Mouse (Mus musculus) macrophage (primary cell): ENCODE data around the gene Myo9a. TPM values are rescaled to one million over a fixed set of nuclear protein-coding genes. Genes with fewer than 3 reads are reported as not detected.

Source experiments
- H3K27ac ChIP-seq: fragments of 350-480 bp; formaldehyde crosslinking; 2 replicates; pipeline ENCODE4 v1.9.0; 2021
- H3K36me3 ChIP-seq: fragments of 350-480 bp; formaldehyde crosslinking; 2 replicates; pipeline ENCODE4 v1.9.0; 2021; ENCODE audit errors: inconsistent target
- H3K4me3 ChIP-seq: fragments of 350-480 bp; formaldehyde crosslinking; 2 replicates; pipeline ENCODE4 v1.9.0; 2021; ENCODE audit errors: inconsistent target
- H3K79me2 ChIP-seq: fragments of 350-480 bp; formaldehyde crosslinking; 2 replicates; pipeline ENCODE4 v1.9.0; 2021; ENCODE audit errors: inconsistent target
- WGBS: methylation state at CpG from one replicate; pipeline ENCODE4 v1.1.7; 2026; ENCODE audit warnings: inconsistent platforms; ENCODE audit not compliant: missing documents; 5-methylcytosine and 5-hydroxymethylcytosine counted together
- polyA plus RNA-seq: library from polyadenylated mRNA; stranded (reverse); fragments of 250-400 nt; gene quantifications from 3 replicates; pipeline ENCODE4 v1.2.4, GENCODE M21; 2018; ENCODE audit warnings: inconsistent platforms

Gene Myo9a
- polyA plus RNA-seq, 1 experiment from 2014 or later = 24.4 TPM

- no peak overlapping the region for H3K4me3 ChIP-seq
- WGBS = 91% methylated on average over 4 of the region's 4 CpGs
Measured at GRCm38 (mm10) chr9:59971263-59971662, 220.6 kb downstream of the Myo9a start.

More at GRCm38 (mm10) chr9:59971263-59971662, 220.6 kb downstream of the Myo9a start:
- Histone ChIP-seq H3K36me3 (no peaks in the 10 kb centered on the region), H3K27ac (no peak overlapping the region), H3K79me2 (no peaks in the 10 kb centered on the region)

Other genes with a start within 250 kb of the Myo9a start
- 1,167 to 1,761 TPM (median 1,697 TPM) in 3 replicates for gene Hexa, start 211.4 kb upstream of the Myo9a start, polyA plus RNA-seq
- 4.2 to 5.7 TPM (median 5.0 TPM) in 3 replicates for gene Tmem202, start 211.0 kb upstream of the Myo9a start, polyA plus RNA-seq
- not detected in 3 replicates for gene Celf6, start 173.0 kb upstream of the Myo9a start, polyA plus RNA-seq
- gene Parp6, start 133.6 kb upstream of the Myo9a start, polyA plus RNA-seq = 7.7 to 12.5 TPM (median 10.1 TPM) in 3 replicates
- 486 to 1,380 TPM (median 674 TPM) in 3 replicates for gene Pkm, start 94.5 kb upstream of the Myo9a start, polyA plus RNA-seq
- gene Gramd2, start 70.8 kb upstream of the Myo9a start, polyA plus RNA-seq = 0.20 TPM in 1 of 3 replicates, not detected in the others
- 7.6 to 10.0 TPM (median 9.7 TPM) in 3 replicates for gene Senp8, start 186 bp upstream of the Myo9a start, polyA plus RNA-seq
- not detected in 3 replicates for gene Nr2e3, start 209.8 kb downstream of the Myo9a start, polyA plus RNA-seq